Mouse (Mus musculus) stomach, embryonic 16.5 days (tissue): ENCODE data around the gene Iqcn. TPM values are rescaled to one million over a fixed set of nuclear protein-coding genes. Genes with fewer than 3 reads are reported as not detected.

ENCODE experiments used
- ATAC-seq: fragments of 200-750 bp; cut with Nextera tagmentation; 2 replicates; pipeline ENCODE4 v1.8.0; 2017; ENCODE audit warnings: moderate number of reproducible peaks, moderate TSS enrichment; ENCODE audit not compliant: insufficient read depth, low FRiP score
- H3K27ac ChIP-seq: fragments of 300-500 bp; sonication (generic); 2 replicates; pipeline ENCODE4 v1.5.1; 2014; ENCODE audit warnings: low read length
- H3K27me3 ChIP-seq: fragments of 300-500 bp; sonication (generic); 2 replicates; pipeline ENCODE4 v1.6.1; 2014; ENCODE audit warnings: low read length, control low read depth, mixed read lengths; ENCODE audit not compliant: control insufficient read depth, insufficient read depth
- H3K36me3 ChIP-seq: fragments of 300-500 bp; sonication (generic); 2 replicates; pipeline ENCODE4 v1.6.1; 2014; ENCODE audit warnings: low read length; ENCODE audit not compliant: control insufficient read depth, insufficient read depth
- H3K4me1 ChIP-seq: fragments of 300-500 bp; sonication (generic); 2 replicates; pipeline ENCODE4 v1.6.1; 2014; ENCODE audit warnings: low read length, control low read depth, mixed read lengths; ENCODE audit not compliant: control insufficient read depth, insufficient read depth
- H3K4me2 ChIP-seq: fragments of 300-500 bp; sonication (generic); 2 replicates; pipeline ENCODE4 v1.6.1; 2014; ENCODE audit warnings: low read depth, low read length, mixed read lengths
- H3K4me3 ChIP-seq: fragments of 300-500 bp; sonication (generic); replicated peaks from 2 replicates; pipeline ENCODE4 v1.5.1; 2014; ENCODE audit warnings: mild to moderate bottlenecking, low read length
- H3K9ac ChIP-seq: fragments of 300-500 bp; sonication (generic); 2 replicates; pipeline ENCODE4 v1.6.1; 2014; ENCODE audit warnings: low read length
- H3K9me3 ChIP-seq: fragments of 300-500 bp; sonication (generic); replicated peaks from 2 replicates; pipeline ENCODE4 v1.6.1; 2016; ENCODE audit warnings: low read length, control low read depth; ENCODE audit not compliant: control insufficient read depth
- WGBS: fragments of 180-500 bp; shearing (Covaris S2); extraction: QIAGEN DNeasy Blood & Tissue Kit; methylation state at CpG from one replicate; pipeline ENCODE4 v1.1.7; 2014; 5-methylcytosine and 5-hydroxymethylcytosine counted together
- polyA plus RNA-seq: library from polyadenylated mRNA; unstranded; fragments of >200 nt; fragmentation: Nextera tagmentation; extraction: Ambion mirVana; gene quantifications from 2 replicates; pipeline ENCODE4 v1.2.1, GENCODE M21; 2015

The Iqcn gene
- polyA plus RNA-seq, 1 experiment from 2014 or later = not detected

DNA sequence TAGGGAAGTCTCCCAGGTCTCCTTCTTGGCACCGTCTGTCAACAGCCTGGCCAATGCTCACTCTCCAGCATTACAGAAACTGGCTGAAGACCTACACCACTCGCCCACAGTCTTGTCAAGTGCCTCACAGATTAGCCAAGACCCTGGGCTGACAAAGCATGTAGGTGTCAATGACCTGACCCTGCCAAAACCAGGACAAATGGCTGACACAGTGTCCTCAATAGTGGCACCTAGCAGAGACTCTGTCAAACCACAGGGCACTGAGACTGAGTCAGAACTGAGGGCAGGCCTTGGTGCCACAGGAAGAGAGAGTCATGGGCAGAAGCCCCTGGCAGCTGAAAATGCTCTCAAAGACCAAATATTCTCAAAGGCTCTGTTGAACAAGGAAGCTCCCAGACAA lies 11.8 kb downstream of the Iqcn start:
- no peaks in the 10 kb centered on the region for H3K36me3 ChIP-seq
- no peak overlapping the region for H3K9ac ChIP-seq
- H3K4me1 ChIP-seq = peaks cover 3% of the 10 kb centered on the region; the same call in 1 of the 2 replicates
- H3K9me3 ChIP-seq = no peaks in the 10 kb centered on the region
- WGBS = 53% methylated on average over 2 of the region's 2 CpGs
- H3K27ac ChIP-seq = no peak overlapping the region
- no peak for ATAC-seq
- no peak overlapping the region for H3K4me2 ChIP-seq
- H3K27me3 ChIP-seq = no peaks in the 10 kb centered on the region
- H3K4me3 ChIP-seq = no peak overlapping the region

- no peak overlapping the region for H3K9ac ChIP-seq
- no peak for ATAC-seq
- no peak overlapping the region for H3K4me3 ChIP-seq
- no peaks in the 10 kb centered on the region for H3K36me3 ChIP-seq
- H3K4me2 ChIP-seq = no peak overlapping the region
- H3K27ac ChIP-seq = no peak overlapping the region
- no peaks in the 10 kb centered on the region for H3K9me3 ChIP-seq
- H3K4me1 ChIP-seq = peaks cover 3% of the 10 kb centered on the region; the same call in 1 of the 2 replicates
- 83% methylated on average over 40 of the region's 40 CpGs for WGBS
- H3K27me3 ChIP-seq = no peaks in the 10 kb centered on the region
Measured at GRCm38 (mm10) chr8:70716521-70717400, 13.5 kb downstream of the Iqcn start.

DNA sequence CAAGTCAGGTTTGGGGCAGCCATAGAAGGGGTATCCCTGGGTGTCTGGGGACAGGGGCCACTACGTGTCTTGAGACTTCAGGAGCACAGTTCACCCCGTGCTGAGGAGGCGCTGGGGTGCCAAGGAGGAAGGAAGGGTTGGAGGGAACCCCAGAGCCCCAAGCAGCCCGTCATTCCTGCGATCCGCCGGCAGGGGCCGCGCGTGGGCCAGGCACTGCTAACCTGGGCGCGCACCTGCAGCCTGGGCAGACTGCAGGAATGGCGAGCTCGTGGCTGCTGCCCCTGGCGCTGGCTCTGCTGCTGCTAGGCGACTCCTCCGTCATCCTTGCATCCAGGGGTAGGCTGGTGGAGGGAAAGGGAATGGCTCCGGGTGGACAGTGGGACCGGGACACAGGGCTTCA lies 15.0 kb downstream of the Iqcn start, which contains the start of gene Gm3336:
TSS of gene Gm3336 (plus strand) at position 247 of the 400 bp plus-strand sequence.
- Histone ChIP-seq H3K9ac (peak within 1 kb of the TSS; percentile 31; the same call in 1 of the 2 replicates), H3K4me2 (no peak within 1 kb of the TSS), H3K27me3 (no peaks in the 10 kb centered on the region), H3K27ac (no peak within 1 kb of the TSS), H3K4me3 (no peak within 1 kb of the TSS), H3K36me3 (no peaks in the 10 kb centered on the region), H3K4me1 (peaks cover 3% of the 10 kb centered on the region; the same call in 1 of the 2 replicates), H3K9me3 (no peaks in the 10 kb centered on the region)
- no peak for ATAC-seq
- 4% methylated on average over 19 of the region's 19 CpGs for WGBS

DNA sequence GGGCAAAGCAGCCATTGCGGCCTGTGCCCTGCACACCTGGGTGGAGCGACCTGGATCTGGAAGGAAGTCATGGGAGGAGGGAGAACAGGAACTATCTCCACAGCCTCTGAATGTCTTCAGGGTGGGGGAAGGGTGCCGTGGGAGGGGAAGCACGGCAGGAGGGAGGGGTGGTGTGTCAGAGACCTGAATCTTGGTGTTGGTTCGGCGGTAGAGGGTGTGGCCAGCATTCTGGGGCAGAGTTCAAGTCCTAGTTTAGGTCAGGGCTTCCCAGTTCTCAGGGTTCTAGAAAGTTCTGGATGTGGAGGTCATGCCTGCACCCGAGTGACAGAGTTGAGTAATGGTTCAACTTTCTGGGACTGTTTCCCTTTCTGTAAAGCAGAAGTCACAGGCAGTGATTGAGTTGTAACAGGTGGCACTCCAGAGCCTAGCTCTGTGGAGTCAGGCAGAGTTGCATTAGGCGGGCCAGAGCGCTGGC lies 16.6 kb downstream of the Iqcn start:
- H3K9ac ChIP-seq = no peak overlapping the region
- H3K4me2 ChIP-seq = no peak overlapping the region
- H3K4me3 ChIP-seq = no peak overlapping the region
- no peaks in the 10 kb centered on the region for H3K36me3 ChIP-seq
- H3K27me3 ChIP-seq = no peaks in the 10 kb centered on the region
- no peaks in the 10 kb centered on the region for H3K9me3 ChIP-seq
- ATAC-seq = peak; percentile 25
- peaks cover 3% of the 10 kb centered on the region; the same call in 1 of the 2 replicates for H3K4me1 ChIP-seq
- WGBS = 41% methylated on average over 9 of the region's 9 CpGs
- H3K27ac ChIP-seq = peak overlapping the region; percentile 49; the same call in 1 of the 2 replicates

DNA sequence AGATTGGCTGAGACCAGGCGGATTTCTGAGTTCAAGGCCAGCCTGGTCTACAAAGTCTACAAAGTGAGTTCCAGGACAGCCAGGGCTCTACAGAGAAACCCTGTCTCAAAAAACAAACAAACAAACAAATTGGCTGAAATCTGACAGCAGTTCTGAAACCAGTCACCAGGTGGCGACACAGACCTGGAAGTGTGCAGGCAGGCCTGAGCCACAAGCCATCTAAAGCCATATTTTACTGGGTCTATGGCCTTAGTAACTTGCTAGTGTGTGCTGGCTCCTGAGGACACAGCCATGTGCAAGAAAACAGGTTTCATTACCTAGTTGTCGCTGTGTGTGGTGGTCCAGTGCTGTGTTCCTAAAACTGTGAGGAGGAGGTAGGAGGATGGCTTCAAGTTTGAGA lies 17.5 kb downstream of the Iqcn start:
- H3K36me3 ChIP-seq = no peaks in the 10 kb centered on the region
- no peak overlapping the region for H3K27ac ChIP-seq
- H3K4me1 ChIP-seq = peaks cover 3% of the 10 kb centered on the region; the same call in 1 of the 2 replicates
- no peak overlapping the region for H3K4me2 ChIP-seq
- 0 out of 2 replicates have a peak, but pooled peaks have one; percentile 45 for ATAC-seq
- no peaks in the 10 kb centered on the region for H3K9me3 ChIP-seq
- H3K27me3 ChIP-seq = no peaks in the 10 kb centered on the region
- no peak overlapping the region for H3K9ac ChIP-seq
- no peak overlapping the region for H3K4me3 ChIP-seq
- 5% methylated on average over 3 of the region's 3 CpGs for WGBS

GRCm38 (mm10) chr8:70721601-70722000 lies 18.3 kb downstream of the Iqcn start:
- 87% methylated on average over 8 of the region's 8 CpGs for WGBS
- no peak overlapping the region for H3K4me3 ChIP-seq
- H3K9ac ChIP-seq = no peak overlapping the region
- no peaks in the 10 kb centered on the region for H3K9me3 ChIP-seq
- no peaks in the 10 kb centered on the region for H3K27me3 ChIP-seq
- H3K36me3 ChIP-seq = no peaks in the 10 kb centered on the region
- H3K4me1 ChIP-seq = peaks cover 3% of the 10 kb centered on the region; the same call in 1 of the 2 replicates
- H3K27ac ChIP-seq = no peak overlapping the region
- no peak overlapping the region for H3K4me2 ChIP-seq
- ATAC-seq = no peak

GRCm38 (mm10) chr8:70723486-70724210 lies 20.4 kb downstream of the Iqcn start, which contains the start of gene Pde4c:
Gene Pde4c, plus strand, starts transcription at chr8:70723720.
- no peak for ATAC-seq
- H3K4me3 ChIP-seq = no peak within 1 kb of the TSS
- H3K4me1 ChIP-seq = no peaks in the 10 kb centered on the region; the same call in 1 of the 2 replicates
- no peak within 1 kb of the TSS for H3K4me2 ChIP-seq
- H3K9me3 ChIP-seq = no peaks in the 10 kb centered on the region
- WGBS = 46% methylated on average over 7 of the region's 7 CpGs
- no peak within 1 kb of the TSS for H3K27ac ChIP-seq
- H3K27me3 ChIP-seq = 0 out of 2 replicates have a peak, but pooled peaks cover 7% of the 10 kb centered on the region
- H3K36me3 ChIP-seq = no peaks in the 10 kb centered on the region
- 0 out of 2 replicates have a peak within 1 kb of the TSS, but pooled peaks have one; percentile 10 for H3K9ac ChIP-seq

- H3K9ac ChIP-seq = no peak overlapping the region
- H3K4me2 ChIP-seq = no peak overlapping the region
- H3K9me3 ChIP-seq = no peaks in the 10 kb centered on the region
- ATAC-seq = no peak
- H3K27ac ChIP-seq = no peak overlapping the region
- H3K36me3 ChIP-seq = no peaks in the 10 kb centered on the region
- no peaks in the 10 kb centered on the region for H3K4me1 ChIP-seq
- H3K27me3 ChIP-seq = peaks cover 9% of the 10 kb centered on the region; the same call in 1 of the 2 replicates
- no peak overlapping the region for H3K4me3 ChIP-seq
- WGBS = 72% methylated on average over 12 of the region's 12 CpGs
Measured at GRCm38 (mm10) chr8:70724216-70724615, 21.0 kb downstream of the Iqcn start.
